Mouse (Mus musculus): Measurements from ENCODE around the gene Cdk6. TPM values are rescaled to one million over a fixed set of nuclear protein-coding genes. Genes with fewer than 3 reads are reported as not detected.
"Not testable (repeated sequence)": the region's sequence is repeated elsewhere in the genome, so short reads cannot be mapped to it uniquely, and the experiment has no call there.

Gene Cdk6
- total RNA-seq, 2 experiments from 2014 or later: 12.1 to 15.2 TPM

DNA sequence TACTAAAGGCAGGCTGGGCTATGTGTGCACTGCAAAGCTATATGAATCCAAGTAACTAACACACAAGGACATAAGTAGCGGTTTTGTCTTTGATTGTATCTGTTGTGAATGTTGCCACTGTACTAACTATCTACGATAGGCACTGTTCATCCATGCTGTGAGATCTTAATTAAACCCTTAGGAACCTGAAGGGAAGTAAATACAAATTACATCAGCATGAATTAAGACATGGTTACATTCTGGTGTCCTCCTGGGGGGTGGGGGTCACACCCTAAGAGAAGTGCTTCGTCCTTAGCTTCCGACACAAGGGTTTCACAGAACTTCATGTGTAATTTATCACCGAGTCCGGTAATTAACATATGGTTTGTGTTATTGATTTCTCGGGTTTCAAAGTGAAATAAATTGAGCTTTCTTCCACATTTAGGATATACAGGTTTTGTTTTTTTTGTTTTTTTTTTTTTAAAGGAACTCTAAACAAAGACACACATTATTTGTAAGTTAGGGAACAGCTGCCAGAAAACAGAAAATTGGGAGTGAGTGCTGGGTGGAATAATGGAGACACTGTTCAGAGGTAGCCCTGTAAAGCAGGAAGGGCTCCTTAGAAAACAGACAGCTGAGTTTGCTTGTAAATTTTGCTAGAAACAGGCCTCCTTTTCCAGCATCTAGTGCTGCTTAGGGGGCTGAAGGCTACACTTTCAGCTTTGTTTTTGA is 58.7 kb downstream of the Cdk6 start:
- intact Hi-C loops (cut with DNase I): no loop called here
- no peak for DNase-seq (ENCODE audit: low spot score)

DNA sequence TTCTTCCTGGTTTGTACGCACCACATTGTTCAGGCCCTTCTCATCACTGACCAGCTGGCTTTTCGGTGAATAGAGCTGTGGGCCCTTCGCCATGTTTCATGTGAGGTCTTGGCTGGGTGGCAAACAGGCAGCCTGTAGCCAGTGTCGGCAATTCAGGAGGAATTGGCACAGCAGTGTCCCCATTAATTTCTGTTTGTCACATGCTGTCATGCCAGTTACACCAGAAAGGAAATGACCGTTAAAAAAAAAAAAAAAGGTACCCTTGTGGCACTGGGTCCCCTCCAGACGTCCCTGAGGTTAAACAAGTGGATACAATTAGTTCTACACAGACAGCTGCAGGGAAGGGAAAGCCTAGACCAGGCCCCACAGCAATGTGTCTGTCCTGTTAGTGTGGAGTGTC is 63.8 kb downstream of the Cdk6 start:
- intact Hi-C loops (cut with DNase I): no loop called here
- DNase-seq (ENCODE audit: low spot score): no peak

DNA sequence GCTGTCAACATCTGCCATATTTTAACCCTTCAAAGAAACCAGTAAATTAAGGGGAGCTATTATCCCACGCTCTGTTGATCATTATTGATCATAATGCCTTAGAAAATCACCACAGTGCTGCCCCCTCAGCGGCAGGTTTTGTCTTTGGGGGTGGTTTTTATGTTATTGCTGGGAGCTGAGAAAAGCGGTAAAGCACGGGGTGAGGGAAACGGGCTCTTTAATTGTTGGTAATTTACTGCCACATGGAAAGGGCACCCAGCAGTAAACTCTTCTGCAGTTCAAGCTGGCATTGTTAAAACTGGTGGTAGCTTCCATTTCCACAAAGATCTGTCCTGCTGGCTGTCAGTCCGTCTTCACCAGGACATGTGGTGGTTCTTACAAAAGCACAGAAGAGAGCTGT is 64.2 kb downstream of the Cdk6 start:
- no peak for DNase-seq (ENCODE audit: low spot score)
- intact Hi-C loops (cut with DNase I): no loop called here

DNA sequence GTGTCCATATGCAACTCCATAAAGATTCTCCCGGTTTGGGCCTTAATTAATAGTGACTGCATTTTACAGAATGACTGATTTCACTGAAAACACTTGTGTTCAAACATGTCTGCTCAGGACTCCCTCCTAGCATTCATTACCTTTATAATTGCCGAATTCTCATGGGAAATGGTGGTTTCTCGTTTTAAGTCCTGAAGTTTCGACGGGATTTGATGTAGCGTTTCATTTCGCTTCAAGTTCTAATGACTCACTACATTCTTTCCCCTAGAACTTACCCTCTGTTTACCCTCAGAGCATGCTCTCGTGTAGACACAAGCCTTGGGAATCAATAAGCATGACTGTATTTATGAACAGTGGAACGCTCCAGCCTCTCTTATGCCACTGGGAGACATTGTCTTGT is 66.6 kb downstream of the Cdk6 start:
- no peak for DNase-seq (ENCODE audit: low spot score)
- intact Hi-C loops (cut with DNase I): no loop called here

DNA sequence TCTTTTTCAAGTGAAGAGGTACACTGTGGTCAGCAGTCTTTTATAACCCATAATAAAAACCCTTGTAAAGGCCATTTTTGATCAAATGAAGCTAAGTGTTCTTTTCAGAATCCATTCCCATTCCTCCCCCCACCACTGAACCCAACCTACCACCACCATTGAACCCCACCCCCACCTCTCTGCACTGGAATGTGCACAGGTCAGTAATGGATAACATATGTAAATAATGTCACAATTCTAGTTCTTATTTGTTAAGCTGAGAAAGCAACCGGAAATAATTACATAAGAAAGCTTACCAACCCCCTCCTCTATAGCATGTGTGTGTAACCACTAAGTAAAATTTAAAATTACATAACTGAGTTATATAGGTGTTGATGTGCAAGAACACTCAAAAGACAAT is 76.9 kb downstream of the Cdk6 start:
- intact Hi-C loops (cut with DNase I): not testable (repeated sequence)

DNA sequence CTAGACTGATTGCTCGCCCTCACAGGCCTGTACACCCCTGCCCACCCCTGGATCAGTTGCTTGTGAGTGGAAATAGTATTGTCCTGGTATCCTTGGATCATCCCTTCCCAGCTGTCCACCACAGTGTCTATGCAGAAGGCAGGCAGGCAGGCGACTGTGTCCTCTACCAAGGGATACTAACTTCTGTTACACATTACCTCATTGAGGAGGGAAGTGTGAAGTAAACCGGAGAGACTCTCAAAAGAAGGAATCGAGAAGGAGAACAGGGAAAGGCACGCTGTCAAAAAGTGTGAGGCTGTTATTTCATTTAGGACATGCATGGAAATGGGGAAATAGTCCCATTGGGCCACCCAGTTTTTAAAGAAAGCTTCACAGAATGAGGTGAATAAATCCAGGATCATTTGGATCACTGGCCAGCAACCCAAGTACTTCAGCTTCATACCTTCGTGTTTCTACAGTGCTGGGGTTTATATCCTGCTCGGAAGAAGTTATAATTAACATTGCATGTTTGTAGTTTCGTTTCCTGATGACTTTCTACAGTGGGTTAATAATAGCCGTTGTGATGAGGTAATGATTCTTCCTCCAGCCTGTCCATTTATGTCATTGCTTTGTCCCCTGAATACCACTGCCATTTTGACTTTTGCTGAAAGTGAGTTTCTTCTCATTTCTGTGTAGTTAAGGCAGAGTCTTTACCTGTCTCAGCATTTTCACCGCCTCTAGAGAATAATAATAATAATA is 79.0 kb downstream of the Cdk6 start:
- intact Hi-C loops (cut with DNase I): no loop called here
- DNase-seq (ENCODE audit: low spot score): no peak

More for the DNA sequence above, 76.9 kb downstream of the Cdk6 start:
- not testable (repeated sequence) for DNase-seq (ENCODE audit: low spot score)

DNA sequence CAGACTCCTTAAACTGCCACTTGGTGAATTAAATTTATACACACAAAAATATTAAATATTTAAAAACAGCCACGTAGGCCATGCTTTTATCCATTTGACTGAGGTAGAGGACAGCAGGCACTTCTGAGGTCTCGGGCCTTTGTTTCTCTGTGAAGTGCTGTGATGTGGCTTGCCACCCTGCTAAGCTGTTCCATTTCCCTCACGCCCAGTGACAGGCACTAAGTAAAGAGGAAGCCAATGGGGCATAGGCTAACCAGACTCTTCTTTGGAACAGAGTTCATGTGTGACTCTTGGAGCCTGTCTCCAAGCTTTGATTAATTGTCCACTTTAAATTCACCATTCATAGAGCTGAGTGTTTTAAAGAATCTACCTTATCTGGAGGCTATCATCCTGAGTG is 79.5 kb downstream of the Cdk6 start:
- DNase-seq (ENCODE audit: low spot score): no peak
- intact Hi-C loops (cut with DNase I): no loop called here

DNA sequence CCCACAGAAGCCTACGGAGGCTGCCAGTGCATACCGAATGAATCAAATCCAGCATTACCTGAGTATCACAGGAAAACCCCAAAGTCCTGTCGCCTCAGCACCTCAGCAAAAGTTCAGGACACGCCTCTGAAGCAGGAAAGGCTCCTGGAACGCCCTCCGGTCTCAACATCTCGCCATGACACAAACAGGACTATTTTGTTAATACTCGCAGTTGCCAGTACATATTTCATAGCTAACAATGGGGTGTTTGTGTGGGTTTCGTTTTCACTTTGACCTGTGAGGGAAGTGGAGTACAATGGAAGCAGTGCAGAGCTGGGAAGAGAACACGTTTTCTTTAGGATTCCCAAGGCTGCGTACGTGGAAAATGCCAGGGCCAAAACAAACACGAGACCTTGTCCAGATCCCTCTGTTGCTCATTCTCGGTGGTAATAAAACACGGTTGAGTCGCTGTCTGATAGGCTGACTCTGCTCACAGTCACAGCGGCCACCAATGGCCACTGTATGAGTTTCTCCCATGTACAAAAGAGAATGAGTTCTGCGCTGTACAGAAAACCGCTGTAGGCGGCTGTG is 91.9 kb downstream of the Cdk6 start:
- intact Hi-C loops (cut with DNase I): not testable (repeated sequence)
- DNase-seq (ENCODE audit: low spot score): peak; percentile 24

DNA sequence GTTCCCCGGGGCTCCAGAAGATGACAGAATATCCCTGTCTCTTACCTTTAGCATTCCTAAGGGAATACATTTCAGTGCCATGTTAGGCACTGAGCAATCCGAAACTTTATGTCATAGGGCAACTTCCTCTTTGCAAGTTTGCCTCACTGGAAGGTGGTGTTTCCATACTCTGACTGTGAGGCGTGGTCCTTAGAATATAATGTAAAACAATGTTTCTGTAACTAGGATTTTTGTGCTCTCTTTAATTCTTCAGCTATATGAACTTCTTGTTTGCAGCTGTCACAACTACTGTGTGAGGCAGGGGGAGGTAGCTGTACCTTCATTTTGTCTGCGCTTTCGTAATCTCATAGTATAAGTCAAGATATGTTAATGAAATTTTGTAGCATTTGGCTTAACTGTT is 92.8 kb downstream of the Cdk6 start:
- intact Hi-C loops (cut with DNase I): not testable (repeated sequence)

DNA sequence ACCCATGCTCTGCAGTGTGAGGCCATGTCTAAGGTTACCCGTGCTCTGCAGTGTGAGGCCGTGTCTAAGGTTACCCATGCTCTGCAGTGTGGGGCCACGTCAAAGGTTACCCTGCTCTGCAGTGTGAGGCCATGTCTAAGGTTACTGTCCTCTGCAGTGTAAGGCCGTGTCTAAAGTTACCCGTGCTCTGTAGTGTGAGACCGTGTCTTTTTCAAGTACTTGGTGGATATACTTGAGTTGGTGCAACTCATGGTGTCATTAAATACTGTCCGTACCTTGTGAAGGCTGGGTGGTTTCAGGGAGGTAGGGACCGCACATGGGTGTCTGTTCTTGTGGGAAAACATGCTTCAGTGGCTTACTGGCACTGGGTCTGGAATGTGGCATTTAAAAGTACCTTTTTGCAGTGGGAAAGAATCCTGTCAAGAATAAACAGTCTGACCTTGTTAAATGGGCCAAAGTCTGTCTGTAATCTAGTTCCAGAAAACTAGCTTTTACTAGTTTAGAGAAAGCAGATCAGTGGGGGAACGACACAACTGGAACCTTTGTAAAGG is 97.2 kb downstream of the Cdk6 start:
- intact Hi-C loops (cut with DNase I); DNase-seq (ENCODE audit: low spot score): not testable (repeated sequence)

More for the DNA sequence above, 92.8 kb downstream of the Cdk6 start:
- not testable (repeated sequence) for DNase-seq (ENCODE audit: low spot score)

DNA sequence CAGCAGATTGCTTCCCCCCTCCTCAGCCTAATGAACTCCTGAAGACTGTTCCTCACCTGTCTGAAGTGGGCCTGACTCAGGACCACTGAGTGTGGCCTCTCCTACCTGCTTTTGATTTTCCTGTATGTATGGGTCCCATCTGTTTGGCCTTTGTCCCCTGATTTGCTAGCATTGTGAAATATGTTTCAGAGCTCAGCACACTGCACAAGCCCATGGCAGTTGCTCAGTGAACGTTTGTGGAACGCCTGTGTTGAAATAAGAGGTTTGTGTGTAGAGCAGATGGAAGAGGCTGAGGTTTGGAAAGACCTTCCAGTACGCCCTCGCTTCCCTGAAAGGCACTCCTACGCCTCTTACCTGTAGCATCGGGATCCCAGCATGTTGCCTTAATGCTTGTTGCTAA is 98.1 kb downstream of the Cdk6 start:
- intact Hi-C loops (cut with DNase I); DNase-seq (ENCODE audit: low spot score): not testable (repeated sequence)

DNA sequence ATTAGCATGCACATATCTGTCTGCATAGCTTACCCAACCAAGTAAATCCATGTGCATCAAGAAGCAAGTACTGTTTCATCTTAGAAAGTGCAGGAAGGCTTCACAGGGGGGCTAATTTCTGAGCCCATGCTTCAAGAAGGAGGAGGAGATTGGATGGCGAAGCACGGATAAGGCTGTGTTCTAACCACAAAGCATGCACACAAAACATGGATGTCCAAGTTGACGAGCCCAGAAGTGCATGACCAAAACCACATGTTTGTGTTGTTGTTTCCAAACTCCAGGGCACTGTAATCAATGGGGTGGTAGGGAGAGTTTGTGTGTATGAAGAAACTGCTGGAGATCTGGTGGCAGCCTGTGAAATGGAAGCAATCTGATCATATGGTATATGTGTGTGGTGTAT is 101.2 kb downstream of the Cdk6 start:
- DNase-seq (ENCODE audit: low spot score); intact Hi-C loops (cut with DNase I): not testable (repeated sequence)

DNA sequence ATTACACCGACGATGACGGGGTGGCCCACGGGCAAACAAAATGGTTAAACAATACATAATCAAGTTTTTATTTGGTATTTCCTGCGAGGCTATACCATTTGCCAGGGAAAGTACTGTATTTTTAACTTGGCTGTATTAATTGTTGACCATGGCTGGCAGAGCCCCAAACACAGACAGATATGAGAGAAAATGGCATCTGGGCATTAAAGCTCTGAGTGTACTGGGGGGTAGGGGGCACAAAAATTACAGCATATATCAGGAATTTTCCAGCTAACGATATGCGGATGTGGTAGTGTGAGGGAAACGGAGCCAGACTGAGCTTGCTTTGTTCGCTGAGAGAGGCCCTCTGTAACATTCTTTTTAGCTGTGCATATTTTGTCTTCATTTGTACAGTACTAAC is 109.9 kb downstream of the Cdk6 start:
- intact Hi-C loops (cut with DNase I): not testable (repeated sequence)

DNA sequence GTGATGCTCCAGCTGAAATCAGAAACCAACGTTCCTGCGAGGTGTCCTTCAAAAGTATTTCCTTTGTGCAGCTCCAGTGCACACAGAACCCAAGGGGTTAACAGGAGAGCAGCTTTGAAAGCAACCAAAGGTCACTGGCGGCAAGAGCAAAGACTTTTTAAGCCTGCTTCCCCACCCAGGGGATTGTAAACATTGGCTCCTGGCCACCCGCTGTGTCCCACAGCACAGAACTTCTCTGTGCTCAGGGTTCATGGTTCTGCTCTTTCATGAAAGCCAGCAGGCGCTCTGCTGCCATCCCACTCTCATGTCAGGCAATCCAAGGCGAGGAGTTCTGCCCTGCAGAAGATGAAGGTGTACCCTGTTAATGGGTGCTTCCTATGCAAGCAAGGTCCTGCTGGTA is 112.7 kb downstream of the Cdk6 start:
- DNase-seq (ENCODE audit: low spot score); intact Hi-C loops (cut with DNase I): not testable (repeated sequence)

More for the DNA sequence above, 109.9 kb downstream of the Cdk6 start:
- DNase-seq (ENCODE audit: low spot score): not testable (repeated sequence)

DNA sequence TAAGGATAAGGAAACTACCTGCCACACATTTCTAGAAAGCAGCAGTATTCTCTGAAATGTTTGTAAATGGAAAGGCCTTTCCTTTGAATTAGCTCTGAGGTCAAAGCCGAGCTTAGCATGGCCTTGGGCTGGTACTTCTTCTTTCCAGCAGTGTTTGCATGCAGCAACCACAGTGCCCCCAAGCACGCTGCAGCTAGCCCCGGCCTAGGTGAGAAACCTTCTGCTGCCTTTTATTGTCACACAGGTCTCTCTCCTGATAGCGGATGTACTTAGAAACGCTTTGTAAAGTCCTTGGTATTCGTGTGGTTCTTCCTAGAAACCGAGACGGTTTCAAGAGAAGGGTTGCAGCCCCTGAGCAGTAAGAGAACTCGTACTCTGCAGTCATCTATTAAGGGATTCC is 119.6 kb downstream of the Cdk6 start:
- intact Hi-C loops (cut with DNase I): no loop called here

DNA sequence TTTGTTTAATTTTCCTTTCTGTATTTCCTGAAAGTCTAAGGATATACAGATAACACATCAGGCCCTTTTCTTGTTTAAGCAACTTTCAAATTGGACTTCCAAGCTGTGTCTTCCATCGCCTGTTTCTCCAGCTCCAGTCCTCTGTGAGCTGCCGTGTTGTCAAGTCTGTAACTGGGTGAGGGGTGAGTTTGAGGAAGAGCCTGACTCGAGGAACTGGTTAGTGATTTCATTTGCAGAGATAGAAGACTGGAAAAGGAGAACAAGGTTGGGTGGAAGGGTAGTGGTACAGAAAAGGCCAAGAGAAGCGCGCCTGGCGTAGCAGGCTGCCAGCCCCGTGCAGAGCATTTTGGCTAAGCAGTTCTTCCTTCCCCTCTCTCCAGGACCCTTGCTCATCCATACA is 120.1 kb downstream of the Cdk6 start:
- no peak for DNase-seq (ENCODE audit: low spot score)
- intact Hi-C loops (cut with DNase I): no loop called here

More for the DNA sequence above, 119.6 kb downstream of the Cdk6 start:
- no peak for DNase-seq (ENCODE audit: low spot score)

DNA sequence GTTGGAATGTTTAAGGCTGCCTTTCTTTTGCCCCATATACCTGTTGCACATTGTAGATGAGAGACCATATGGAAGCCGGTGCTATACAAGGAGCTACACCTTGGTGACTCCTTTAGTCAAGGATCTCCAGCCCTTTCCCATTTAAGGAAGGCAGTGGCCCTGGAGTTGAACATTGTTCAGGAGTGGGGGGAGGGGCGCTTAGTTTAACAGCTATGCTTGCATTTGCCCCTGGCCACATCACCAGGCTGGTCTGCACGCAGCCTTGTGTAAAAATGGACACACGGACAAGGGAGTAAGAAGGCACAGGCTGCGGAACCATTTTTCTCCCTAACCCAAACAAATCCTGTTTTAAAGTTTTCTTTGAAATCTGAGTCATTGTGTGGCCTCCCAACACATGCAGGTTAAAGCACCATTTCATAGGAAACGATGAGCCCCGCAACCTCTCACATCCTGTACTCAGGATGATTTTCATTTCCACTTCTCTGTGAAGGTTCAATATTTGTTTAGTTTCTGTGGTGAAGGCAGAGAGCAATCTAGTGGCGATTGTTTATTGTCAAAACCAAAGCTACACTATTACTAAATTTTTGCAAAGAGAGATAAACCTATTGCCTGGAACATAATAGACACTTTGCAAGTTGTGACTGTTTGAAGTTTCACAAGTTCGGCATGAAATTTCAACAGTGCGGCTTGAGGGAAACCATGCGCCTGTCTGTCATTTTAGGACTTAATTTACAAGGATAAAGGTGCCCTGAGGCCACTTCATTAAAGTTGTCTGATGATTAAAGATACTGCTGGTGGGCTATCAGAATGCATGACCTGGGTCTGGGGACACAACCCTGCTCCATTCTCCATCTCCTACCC is 121.8 kb downstream of the Cdk6 start:
- no peak for DNase-seq (ENCODE audit: low spot score)
- intact Hi-C loops (cut with DNase I): no loop called here

DNA sequence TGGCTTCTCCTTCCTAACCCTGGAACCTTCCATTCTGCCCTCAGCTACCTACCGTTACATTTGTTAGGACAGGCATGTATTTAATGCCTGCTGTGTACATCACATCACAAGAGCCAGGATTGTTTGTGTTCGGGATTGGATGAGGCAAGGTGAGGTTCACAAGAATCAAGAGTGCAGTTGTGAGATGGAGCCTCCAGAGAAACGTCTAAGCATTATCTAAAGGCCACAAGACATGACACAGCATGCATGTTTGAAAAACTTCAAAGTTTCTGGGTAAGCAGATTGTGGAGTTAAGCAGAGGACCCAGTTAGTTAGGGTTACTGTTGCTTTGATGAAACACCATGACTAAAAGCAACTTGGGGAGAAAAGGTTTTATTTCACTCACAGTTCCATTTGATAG is 122.5 kb downstream of the Cdk6 start:
- intact Hi-C loops (cut with DNase I): no loop called here
- DNase-seq (ENCODE audit: low spot score): no peak

DNA sequence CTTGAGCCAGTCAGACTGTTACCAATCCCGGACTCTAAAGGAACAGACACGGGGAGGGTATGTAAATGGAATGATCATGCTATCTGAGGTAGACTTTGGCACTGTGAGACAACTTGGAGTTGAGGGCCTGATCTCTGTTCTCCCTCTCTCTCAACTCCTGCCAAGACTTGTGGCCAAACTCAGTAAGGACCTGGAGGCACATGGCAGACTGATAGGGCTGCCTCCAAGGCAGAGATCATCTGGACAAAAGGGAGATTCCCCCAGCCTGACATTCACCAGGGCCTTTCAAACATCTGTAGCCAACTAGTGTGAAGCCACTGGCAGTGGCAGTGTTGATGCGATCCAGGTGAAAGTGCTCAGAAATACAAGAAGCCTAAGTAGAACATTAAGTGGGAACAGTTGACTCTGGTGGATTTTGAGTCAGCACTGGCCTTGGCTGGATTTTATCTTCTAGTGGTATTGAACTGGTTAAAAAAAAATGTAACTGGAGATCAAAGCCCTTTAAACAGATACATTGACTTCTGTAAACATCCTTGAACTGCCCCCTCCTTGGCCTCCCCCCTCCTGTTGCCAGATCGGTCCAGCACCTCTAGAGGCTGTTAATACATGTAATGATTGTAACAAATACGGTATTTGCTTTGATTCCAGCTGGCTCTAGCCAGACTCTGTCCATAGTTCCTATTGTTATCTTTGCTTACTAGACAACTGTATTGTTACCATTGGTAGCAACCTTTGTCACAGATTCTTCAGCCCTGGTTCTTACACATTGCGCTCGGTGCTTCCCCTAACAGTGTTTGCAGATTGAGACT is 125.0 kb downstream of the Cdk6 start:
- intact Hi-C loops (cut with DNase I): loop anchor here (5.0 kb wide), 1 partner anchor 36 kb away; no protein-coding TSS in a partner anchor
- DNase-seq (ENCODE audit: low spot score): peak; percentile 9

All from heart, postnatal 25 days (tissue).